Mouse (Mus musculus) liver, embryonic 14 days (tissue): ENCODE results near the gene Olfr472. TPM values are rescaled to one million over a fixed set of nuclear protein-coding genes. Genes with fewer than 3 reads are reported as not detected.

Experiments used
- polyA plus RNA-seq: library from polyadenylated mRNA; depleted of rRNA; stranded (reverse); fragments of >200 nt; gene quantifications from 2 replicates; pipeline ENCODE4 v1.2.3, GENCODE M21; 2012; rRNA removed

The Olfr472 gene
- polyA plus RNA-seq: not detected in 2 replicates

GRCm38 (mm10) chr7:107897602-107898001 is at the start of gene Olfr472:
Gene Olfr472, plus strand, starts transcription at chr7:107897902.

DNA sequence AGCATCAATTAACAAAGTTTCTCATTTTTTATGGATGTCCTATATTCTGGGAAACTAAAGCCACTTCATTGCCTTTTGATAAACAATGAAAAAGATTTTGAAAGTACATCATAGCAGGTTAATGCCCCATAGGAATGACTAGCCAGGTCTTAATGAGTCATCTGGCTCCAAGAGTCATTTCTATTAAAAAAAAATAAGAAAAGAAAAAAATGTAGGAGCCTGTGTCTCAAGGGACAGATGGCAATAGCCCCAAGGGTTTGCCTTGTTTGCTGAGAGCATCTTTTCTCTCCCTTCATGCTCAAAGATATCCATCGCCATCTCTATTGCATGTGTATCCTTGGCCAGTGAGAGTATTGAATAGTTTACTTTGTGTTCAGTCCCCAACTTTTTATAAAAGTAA is 32.4 kb downstream of the Olfr472 start, which contains the start of gene Olfr473:
Gene Olfr473, plus strand, starts transcription at position 301 of the 400 bp plus-strand sequence.

GRCm38 (mm10) chr7:107954343-107954742 is 56.6 kb downstream of the Olfr472 start, which contains the start of gene Olfr474:
Gene Olfr474, plus strand, starts transcription at chr7:107954643.

Other genes starting within 250 kb of the Olfr472 start
- gene Cyb5r2, start 139.9 kb upstream of the Olfr472 start, polyA plus RNA-seq: 0.01 and 0.03 TPM in 2 replicates
- gene Ovch2, start 96.7 kb upstream of the Olfr472 start, polyA plus RNA-seq: not detected in 2 replicates
- not detected in 2 replicates for gene Olfr467, start 85.6 kb upstream of the Olfr472 start, polyA plus RNA-seq
- gene Olfr469, start 72.4 kb upstream of the Olfr472 start, polyA plus RNA-seq: not detected in 2 replicates
- not detected in 2 replicates for gene Olfr470, start 50.4 kb upstream of the Olfr472 start, polyA plus RNA-seq
- not detected in 2 replicates for gene Olfr473, start 32.5 kb downstream of the Olfr472 start, polyA plus RNA-seq
- not detected in 2 replicates for gene Olfr474, start 56.7 kb downstream of the Olfr472 start, polyA plus RNA-seq
- gene Olfr476, start 66.9 kb downstream of the Olfr472 start, polyA plus RNA-seq: not detected in 2 replicates
- gene Olfr477, start 88.8 kb downstream of the Olfr472 start, polyA plus RNA-seq: not detected in 2 replicates
- not detected in 2 replicates for gene Olfr478, start 136.1 kb downstream of the Olfr472 start, polyA plus RNA-seq
- not detected in 2 replicates for gene Olfr479, start 152.8 kb downstream of the Olfr472 start, polyA plus RNA-seq
- not detected in 2 replicates for gene Olfr480, start 169.4 kb downstream of the Olfr472 start, polyA plus RNA-seq
- not detected in 2 replicates for gene Olfr481, start 182.0 kb downstream of the Olfr472 start, polyA plus RNA-seq
- not detected in 2 replicates for gene Olfr482, start 199.7 kb downstream of the Olfr472 start, polyA plus RNA-seq
- gene Olfr483, start 202.9 kb downstream of the Olfr472 start, polyA plus RNA-seq: not detected in 2 replicates
- not detected in 2 replicates for gene Olfr484, start 229.5 kb downstream of the Olfr472 start, polyA plus RNA-seq